Mouse (Mus musculus) ES-Bruce4 (cell line): Measurements from ENCODE around the gene Lmtk2. TPM values are rescaled to one million over a fixed set of nuclear protein-coding genes. Genes with fewer than 3 reads are reported as not detected.

Experiments used
- H3K27ac ChIP-seq: 2 replicates; pipeline ENCODE4 v1.5.1; 2012; ENCODE audit warnings: low read length, inconsistent platforms; ENCODE audit not compliant: insufficient read depth
- H3K27me3 ChIP-seq: 2 replicates; pipeline ENCODE4 v1.6.1; 2012; ENCODE audit warnings: mild to moderate bottlenecking, low read length, inconsistent platforms; ENCODE audit not compliant: control insufficient read depth, poor library complexity, insufficient read depth, severe bottlenecking
- H3K36me3 ChIP-seq: 2 replicates; pipeline ENCODE4 v1.6.1; 2012; ENCODE audit warnings: inconsistent platforms, mild to moderate bottlenecking, low read length, moderate library complexity; ENCODE audit not compliant: control insufficient read depth, poor library complexity, insufficient read depth, severe bottlenecking
- H3K4me1 ChIP-seq: one replicate; pipeline ENCODE4 v1.8.1; 2011; ENCODE audit warnings: low read length; ENCODE audit not compliant: control insufficient read depth, insufficient read depth
- H3K4me3 ChIP-seq: 2 replicates; pipeline ENCODE4 v1.5.1; 2011; ENCODE audit warnings: low read depth, mild to moderate bottlenecking, low read length
- H3K9ac ChIP-seq: 2 replicates; pipeline ENCODE4 v1.6.1; 2012; ENCODE audit warnings: low read depth, mild to moderate bottlenecking, inconsistent platforms; ENCODE audit not compliant: poor library complexity, severe bottlenecking
- H3K9me3 ChIP-seq: replicated peaks from 2 replicates; pipeline ENCODE4 v1.6.1; 2012; ENCODE audit warnings: mild to moderate bottlenecking, low read length, inconsistent platforms; ENCODE audit not compliant: control insufficient read depth, poor library complexity, insufficient read depth, severe bottlenecking
- CTCF ChIP-seq: IDR thresholded peaks from one replicate; pipeline ENCODE4 v1.8.1; 2011; ENCODE audit warnings: low read depth, low read length
- EP300 ChIP-seq: IDR thresholded peaks from 2 replicates; pipeline ENCODE4 v1.6.1; 2011; ENCODE audit warnings: low read depth, low read length; ENCODE audit not compliant: insufficient read depth
- POLR2A ChIP-seq: IDR thresholded peaks from one replicate; pipeline ENCODE4 v1.8.1; 2011; ENCODE audit warnings: low read length; ENCODE audit not compliant: insufficient read depth
- polyA plus RNA-seq: library from polyadenylated mRNA; stranded (reverse); fragments of >200 nt; gene quantifications from 2 replicates; pipeline ENCODE4 v1.2.4, GENCODE M21; 2011; ENCODE audit warnings: low read depth; ENCODE audit not compliant: missing spikeins, insufficient read depth, insufficient read length

Lmtk2 gene
- polyA plus RNA-seq, 1 experiment: 47.1 TPM

DNA sequence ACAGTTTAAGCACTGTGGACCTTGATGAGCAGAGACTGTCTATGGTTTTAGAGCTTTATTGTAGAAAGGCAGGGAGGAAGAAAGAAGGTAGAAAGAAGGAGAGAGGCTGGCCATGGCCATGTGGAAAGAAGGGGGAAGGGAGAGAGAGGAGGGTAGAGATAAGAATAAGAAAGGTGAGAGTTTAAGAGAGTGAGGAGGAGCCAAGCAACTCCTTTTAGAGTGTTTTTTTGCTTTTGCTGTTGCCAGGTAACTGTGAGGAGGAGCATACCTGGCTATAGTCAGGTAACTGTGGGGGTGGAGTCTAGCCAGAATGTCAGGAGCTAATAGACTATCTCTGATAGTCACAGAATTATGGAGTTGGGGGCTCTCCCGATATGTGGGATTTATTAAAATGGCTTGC, 30.2 kb upstream of the Lmtk2 start:
- Histone ChIP-seq H3K9me3 (no peaks in the 10 kb centered on the region), H3K4me1 (no peaks in the 10 kb centered on the region), H3K27me3 (no peaks in the 10 kb centered on the region), H3K4me3 (no peak overlapping the region), H3K27ac (no peak overlapping the region), H3K36me3 (no peaks in the 10 kb centered on the region), H3K9ac (no peak overlapping the region)
- TF ChIP-seq POLR2A (no peak), CTCF (no peak), EP300 (no peak)

DNA sequence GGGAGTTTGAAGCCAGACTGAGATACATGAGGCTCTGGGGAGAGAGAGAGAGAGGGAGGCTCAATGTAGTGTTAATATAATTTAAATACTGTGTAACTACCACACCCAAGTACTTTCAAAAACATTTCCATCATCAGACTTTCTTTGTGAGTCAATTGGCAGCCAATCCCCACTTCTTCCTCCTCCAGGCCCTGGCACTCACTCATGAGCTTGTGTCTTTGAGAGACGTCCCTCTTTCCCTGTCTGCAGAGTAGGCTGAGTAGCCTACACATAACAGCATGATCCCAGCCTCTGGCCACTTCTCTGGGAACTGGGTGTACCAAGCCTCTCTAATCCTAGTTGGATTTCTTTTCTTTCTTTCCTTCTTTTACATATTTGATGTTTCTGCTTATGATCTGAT, 29.0 kb upstream of the Lmtk2 start:
- H3K27me3 ChIP-seq: no peaks in the 10 kb centered on the region
- no peaks in the 10 kb centered on the region for H3K36me3 ChIP-seq
- H3K4me1 ChIP-seq: no peaks in the 10 kb centered on the region
- TF ChIP-seq POLR2A: no peak
- TF ChIP-seq CTCF: no peak
- no peak for TF ChIP-seq EP300
- H3K4me3 ChIP-seq: no peak overlapping the region
- no peak overlapping the region for H3K27ac ChIP-seq
- no peaks in the 10 kb centered on the region for H3K9me3 ChIP-seq
- no peak overlapping the region for H3K9ac ChIP-seq

DNA sequence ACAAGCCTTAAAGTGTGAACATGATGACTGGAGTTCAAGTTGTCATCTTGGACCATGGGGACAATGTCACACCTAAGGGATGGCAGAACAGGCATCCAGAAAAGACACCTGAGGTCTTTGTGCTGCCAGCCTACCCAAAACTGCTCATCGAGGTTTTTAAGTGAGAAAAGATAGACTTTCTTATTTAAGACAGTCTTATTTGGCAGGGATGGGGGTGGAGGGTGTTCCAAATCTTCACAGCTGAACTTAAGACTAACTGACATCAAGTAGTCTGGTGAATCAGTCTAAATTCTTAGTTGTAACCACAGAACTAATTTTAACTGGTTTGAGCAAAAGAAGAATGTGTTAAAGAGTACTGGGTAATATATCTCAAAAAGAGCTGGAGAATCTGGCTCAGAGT, 22.7 kb upstream of the Lmtk2 start:
- no peak overlapping the region for H3K4me3 ChIP-seq
- no peaks in the 10 kb centered on the region for H3K36me3 ChIP-seq
- H3K4me1 ChIP-seq: no peaks in the 10 kb centered on the region
- peaks cover 7% of the 10 kb centered on the region for H3K9me3 ChIP-seq
- H3K27ac ChIP-seq: no peak overlapping the region
- TF ChIP-seq CTCF: no peak
- TF ChIP-seq EP300: no peak
- no peak for TF ChIP-seq POLR2A
- H3K27me3 ChIP-seq: no peaks in the 10 kb centered on the region; the same call in 1 of the 2 replicates
- no peak overlapping the region for H3K9ac ChIP-seq

DNA sequence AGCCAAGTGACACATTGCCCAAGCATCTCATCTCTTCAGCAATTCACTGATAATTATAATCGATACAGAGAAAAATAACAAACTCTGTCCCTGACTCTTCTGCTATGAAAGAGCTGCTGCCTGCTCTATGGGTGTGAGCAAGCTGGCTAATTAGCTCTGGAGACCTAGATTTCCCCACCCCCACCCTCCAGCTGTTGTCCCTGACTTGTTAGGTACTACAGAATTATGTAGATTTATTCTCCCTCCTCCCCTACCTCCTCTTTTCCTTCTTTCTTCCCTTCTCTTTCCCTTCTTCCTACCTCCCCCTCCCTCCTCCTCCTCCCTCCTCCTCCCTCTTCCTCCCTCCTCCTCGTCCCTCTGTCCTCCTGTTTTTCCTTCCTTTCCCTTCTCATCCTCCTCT, 19.4 kb upstream of the Lmtk2 start:
- Histone ChIP-seq H3K9ac (no peak overlapping the region), H3K27ac (no peak overlapping the region), H3K36me3 (no peaks in the 10 kb centered on the region), H3K9me3 (peaks cover 7% of the 10 kb centered on the region), H3K27me3 (no peaks in the 10 kb centered on the region; the same call in 1 of the 2 replicates), H3K4me3 (no peak overlapping the region), H3K4me1 (peaks cover 4% of the 10 kb centered on the region)
- TF ChIP-seq POLR2A (no peak), CTCF (no peak), EP300 (no peak)

- no peak overlapping the region for H3K4me3 ChIP-seq
- no peaks in the 10 kb centered on the region; the same call in 1 of the 2 replicates for H3K27me3 ChIP-seq
- no peak overlapping the region for H3K9ac ChIP-seq
- peaks cover 7% of the 10 kb centered on the region for H3K9me3 ChIP-seq
- H3K4me1 ChIP-seq: peaks cover 6% of the 10 kb centered on the region
- TF ChIP-seq POLR2A: no peak
- no peak for TF ChIP-seq EP300
- no peak for TF ChIP-seq CTCF
- no peaks in the 10 kb centered on the region for H3K36me3 ChIP-seq
- H3K27ac ChIP-seq: no peak overlapping the region
Observed at GRCm38 (mm10) chr5:144082006-144082405, 18.2 kb upstream of the Lmtk2 start.

GRCm38 (mm10) chr5:144083521-144083920, 16.7 kb upstream of the Lmtk2 start:
- Histone ChIP-seq H3K9ac (no peak overlapping the region; the same call in 1 of the 2 replicates), H3K36me3 (no peaks in the 10 kb centered on the region), H3K4me1 (peaks cover 6% of the 10 kb centered on the region), H3K27me3 (no peaks in the 10 kb centered on the region), H3K9me3 (no peaks in the 10 kb centered on the region; the same call in 1 of the 2 replicates), H3K27ac (peak overlapping the region; percentile 93), H3K4me3 (peak overlapping the region; percentile 61)
- TF ChIP-seq POLR2A (no peak), EP300 (no peak), CTCF (no peak)
